Mouse (Mus musculus) myocyte (in vitro differentiated cells): ENCODE results near the gene Dusp2.

ENCODE experiments used
- CEBPB ChIP-seq: IDR thresholded peaks from 2 replicates; pipeline ENCODE4 v1.6.1; 2011; ENCODE audit warnings: mild to moderate bottlenecking, moderate library complexity; ENCODE audit not compliant: poor library complexity, insufficient read depth, severe bottlenecking
- E2F4 ChIP-seq: IDR thresholded peaks from one replicate; pipeline ENCODE4 v1.6.1; 2011; ENCODE audit warnings: mild to moderate bottlenecking, control low read depth, moderate library complexity; ENCODE audit not compliant: insufficient read depth
- POLR2A ChIP-seq: IDR thresholded peaks from one replicate; pipeline ENCODE4 v1.6.1; 2011; ENCODE audit warnings: low read depth, mild to moderate bottlenecking, control low read depth, moderate library complexity; ENCODE audit not compliant: insufficient read length
- POLR2AphosphoS2 ChIP-seq: IDR thresholded peaks from one replicate; pipeline ENCODE4 v1.6.1; 2011; ENCODE audit warnings: low read depth, control low read depth; ENCODE audit not compliant: insufficient read length
- TCF12 ChIP-seq: IDR thresholded peaks from one replicate; pipeline ENCODE4 v1.6.1; 2011; ENCODE audit warnings: mild to moderate bottlenecking, control low read depth; ENCODE audit not compliant: poor library complexity, insufficient read depth, severe bottlenecking

- TF ChIP-seq TCF12 (no peak), E2F4 (no peak), POLR2A (no peak), CEBPB (no peak), POLR2AphosphoS2 (no peak)
Observed at GRCm38 (mm10) chr2:127377942-127378610, 42.1 kb downstream of the Dusp2 start.
